Mouse (Mus musculus) midbrain, embryonic 11.5 days (tissue): ENCODE data around the gene Pdcd1lg2. TPM values are rescaled to one million over a fixed set of nuclear protein-coding genes. Genes with fewer than 3 reads are reported as not detected.

ENCODE experiments used
- ATAC-seq: fragments of 200-750 bp; cut with Nextera tagmentation; 2 replicates; pipeline ENCODE4 v1.8.0; 2017; ENCODE audit warnings: moderate TSS enrichment, moderate library complexity; ENCODE audit not compliant: low FRiP score
- DNase-seq: peaks from one replicate; pipeline ENCODE4 v3.0.0; 2015; ENCODE audit warnings: low spot score; ENCODE audit errors: missing footprints
- H3K27ac ChIP-seq: fragments of 300-500 bp; sonication (generic); 2 replicates; pipeline ENCODE4 v1.5.1; 2014; ENCODE audit warnings: low read depth, low read length
- H3K27me3 ChIP-seq: fragments of 300-500 bp; sonication (generic); 2 replicates; pipeline ENCODE4 v1.6.1; 2014; ENCODE audit warnings: mild to moderate bottlenecking, low read length, moderate library complexity, mixed read lengths; ENCODE audit not compliant: control insufficient read depth, insufficient read depth
- H3K36me3 ChIP-seq: fragments of 300-500 bp; sonication (generic); 2 replicates; pipeline ENCODE4 v1.6.1; 2014; ENCODE audit warnings: mild to moderate bottlenecking, low read length, moderate library complexity, mixed read lengths; ENCODE audit not compliant: control insufficient read depth, insufficient read depth
- H3K4me1 ChIP-seq: fragments of 300-500 bp; sonication (generic); 2 replicates; pipeline ENCODE4 v1.6.1; 2014; ENCODE audit warnings: low read length; ENCODE audit not compliant: control insufficient read depth, insufficient read depth
- H3K4me2 ChIP-seq: fragments of 300-500 bp; sonication (generic); 2 replicates; pipeline ENCODE4 v1.6.1; 2014; ENCODE audit warnings: mild to moderate bottlenecking, moderate library complexity
- H3K4me3 ChIP-seq: fragments of 300-500 bp; sonication (generic); 2 replicates; pipeline ENCODE4 v1.5.1; 2014; ENCODE audit warnings: low read depth, low read length
- H3K9ac ChIP-seq: fragments of 300-500 bp; sonication (generic); 2 replicates; pipeline ENCODE4 v1.6.1; 2014; ENCODE audit warnings: low read length
- H3K9me3 ChIP-seq: fragments of 300-500 bp; sonication (generic); 2 replicates; pipeline ENCODE4 v1.6.1; 2016; ENCODE audit warnings: low read length; ENCODE audit not compliant: control insufficient read depth
- WGBS: fragments of 180-500 bp; shearing (Covaris S2); extraction: QIAGEN DNeasy Blood & Tissue Kit; methylation state at CpG from one replicate; pipeline ENCODE4 v1.1.7; 2014; 5-methylcytosine and 5-hydroxymethylcytosine counted together
- polyA plus RNA-seq: library from polyadenylated mRNA; unstranded; fragments of >200 nt; fragmentation: Nextera tagmentation; extraction: Ambion mirVana; gene quantifications from 2 replicates; pipeline ENCODE4 v1.2.1, GENCODE M21; 2014

Pdcd1lg2 gene
- polyA plus RNA-seq, 1 experiment from 2014 or later: not detected

GRCm38 (mm10) chr19:29488073-29488390 lies 77.3 kb downstream of the Pdcd1lg2 start:
- Histone ChIP-seq H3K27me3 (no peaks in the 10 kb centered on the region), H3K9ac (no peak overlapping the region), H3K9me3 (no peaks in the 10 kb centered on the region), H3K4me2 (no peak overlapping the region), H3K27ac (no peak overlapping the region), H3K4me1 (no peaks in the 10 kb centered on the region), H3K36me3 (no peaks in the 10 kb centered on the region), H3K4me3 (no peak overlapping the region)
- 67% methylated on average over 6 of the region's 6 CpGs for WGBS
- ATAC-seq (no peak), DNase-seq (no peak)

GRCm38 (mm10) chr19:29488420-29488819 lies 77.7 kb downstream of the Pdcd1lg2 start:
- Histone ChIP-seq H3K9ac (no peak overlapping the region), H3K4me2 (no peak overlapping the region), H3K27ac (no peak overlapping the region), H3K4me1 (no peaks in the 10 kb centered on the region), H3K27me3 (no peaks in the 10 kb centered on the region), H3K4me3 (no peak overlapping the region), H3K36me3 (no peaks in the 10 kb centered on the region), H3K9me3 (no peaks in the 10 kb centered on the region)
- ATAC-seq: no peak
- DNase-seq: no peak
- 77% methylated on average over 10 of the region's 10 CpGs for whole genome bisulfite sequencing

GRCm38 (mm10) chr19:29489785-29490284 lies 79.1 kb downstream of the Pdcd1lg2 start:
- Histone ChIP-seq H3K4me1 (no peaks in the 10 kb centered on the region), H3K36me3 (no peaks in the 10 kb centered on the region), H3K27me3 (no peaks in the 10 kb centered on the region), H3K4me2 (no peak overlapping the region), H3K9ac (no peak overlapping the region), H3K27ac (no peak overlapping the region), H3K9me3 (no peaks in the 10 kb centered on the region), H3K4me3 (no peak overlapping the region)
- DNase-seq: no peak
- 81% methylated on average over 3 of the region's 3 CpGs for WGBS
- no peak for ATAC-seq

GRCm38 (mm10) chr19:29491467-29491866 lies 80.7 kb downstream of the Pdcd1lg2 start:
- Histone ChIP-seq H3K27me3 (no peaks in the 10 kb centered on the region), H3K9ac (no peak overlapping the region), H3K36me3 (no peaks in the 10 kb centered on the region), H3K4me2 (no peak overlapping the region), H3K27ac (no peak overlapping the region), H3K4me1 (no peaks in the 10 kb centered on the region), H3K4me3 (no peak overlapping the region), H3K9me3 (no peaks in the 10 kb centered on the region)
- WGBS: 76% methylated on average over 9 of the region's 9 CpGs
- DNase-seq: no peak
- ATAC-seq: no peak

GRCm38 (mm10) chr19:29494454-29494853 lies 83.7 kb downstream of the Pdcd1lg2 start:
- Histone ChIP-seq H3K9me3 (no peaks in the 10 kb centered on the region), H3K27me3 (no peaks in the 10 kb centered on the region), H3K4me2 (no peak overlapping the region), H3K4me1 (no peaks in the 10 kb centered on the region), H3K4me3 (no peak overlapping the region), H3K27ac (no peak overlapping the region), H3K36me3 (no peaks in the 10 kb centered on the region), H3K9ac (no peak overlapping the region)
- DNase-seq (no peak), ATAC-seq (no peak)
- WGBS: 84% methylated on average over 4 of the region's 4 CpGs

GRCm38 (mm10) chr19:29496001-29496597 lies 85.4 kb downstream of the Pdcd1lg2 start:
- 81% methylated on average over 6 of the region's 6 CpGs for WGBS
- Histone ChIP-seq H3K27ac (no peak overlapping the region), H3K36me3 (no peaks in the 10 kb centered on the region), H3K4me2 (no peak overlapping the region), H3K4me3 (no peak overlapping the region), H3K27me3 (no peaks in the 10 kb centered on the region), H3K4me1 (no peaks in the 10 kb centered on the region), H3K9ac (no peak overlapping the region), H3K9me3 (no peaks in the 10 kb centered on the region)
- peak; percentile 19 for DNase-seq
- no peak for ATAC-seq

GRCm38 (mm10) chr19:29496786-29497557 lies 86.3 kb downstream of the Pdcd1lg2 start:
- Histone ChIP-seq H3K4me3 (no peak overlapping the region), H3K27me3 (no peaks in the 10 kb centered on the region), H3K4me1 (no peaks in the 10 kb centered on the region), H3K27ac (no peak overlapping the region), H3K9me3 (no peaks in the 10 kb centered on the region), H3K9ac (no peak overlapping the region), H3K4me2 (no peak overlapping the region), H3K36me3 (no peaks in the 10 kb centered on the region)
- peak; percentile 68 for DNase-seq
- ATAC-seq: no peak
- WGBS: 87% methylated on average over 7 of the region's 7 CpGs

- 84% methylated on average over 7 of the region's 7 CpGs for WGBS
- no peaks in the 10 kb centered on the region for H3K9me3 ChIP-seq
- H3K4me1 ChIP-seq: no peaks in the 10 kb centered on the region
- no peak overlapping the region for H3K4me2 ChIP-seq
- no peaks in the 10 kb centered on the region for H3K36me3 ChIP-seq
- DNase-seq (peak; percentile 28), ATAC-seq (no peak)
- H3K9ac ChIP-seq: no peak overlapping the region
- no peaks in the 10 kb centered on the region for H3K27me3 ChIP-seq
- no peak overlapping the region for H3K27ac ChIP-seq
- H3K4me3 ChIP-seq: no peak overlapping the region
Observed at GRCm38 (mm10) chr19:29497874-29498273, 87.2 kb downstream of the Pdcd1lg2 start.

GRCm38 (mm10) chr19:29498842-29499456 lies 88.2 kb downstream of the Pdcd1lg2 start:
- no peak overlapping the region for H3K4me2 ChIP-seq
- H3K4me3 ChIP-seq: no peak overlapping the region
- H3K4me1 ChIP-seq: no peaks in the 10 kb centered on the region
- ATAC-seq (no peak), DNase-seq (peak; percentile 67)
- H3K36me3 ChIP-seq: no peaks in the 10 kb centered on the region
- 83% methylated on average over 6 of the region's 6 CpGs for whole genome bisulfite sequencing
- H3K9me3 ChIP-seq: no peaks in the 10 kb centered on the region
- H3K9ac ChIP-seq: no peak overlapping the region
- H3K27ac ChIP-seq: no peak overlapping the region
- no peaks in the 10 kb centered on the region for H3K27me3 ChIP-seq
